23 mouse cellular contexts compared by ENCODE assay signal in genomic region chr1:34657481-34657880, GRCm38 (mm10).
"Had no signal": no experiment of that assay in that cellular context is flagged by ENCODE, and none has a peak within 500 bp of the region (broad histone marks: within the 10 kb centered on the region; RNA-seq: fewer than 3 reads in every experiment).

No protein-coding gene starts in this region.

- ATAC-seq: hindbrain, embryonic 16.5 days; inflammation-experienced regulatory T-cells, adult 6 months; intestine, embryonic 15.5 days; intestine, postnatal 0 days; liver, embryonic 12.5 days had no signal

- H3K4me3 ChIP-seq: heart, embryonic 10.5 days; heart, embryonic 12.5 days; hindbrain, embryonic 10.5 days; hindbrain, embryonic 12.5 days; intestine, embryonic 15.5 days; layer of hippocampus, adult 2 months; limb, embryonic 12.5 days; liver, embryonic 12.5 days had no signal

- H3K4me2 ChIP-seq: heart, embryonic 12.5 days; hindbrain, embryonic 12.5 days; hindbrain, embryonic 14.5 days; intestine, embryonic 15.5 days; limb, embryonic 12.5 days; liver, embryonic 12.5 days had no signal

- DNase-seq: gastrocnemius, postnatal 14 days; gastrocnemius, postnatal 36 days; heart, postnatal 10 days; heart, postnatal 4 days; kidney, adult 18-20 months; kidney, adult 8-10 months; kidney, postnatal 10 days; kidney, postnatal 25 days; kidney, postnatal 4 days; left cerebral cortex, postnatal 4 days had no signal

- H3K9ac ChIP-seq: heart, embryonic 12.5 days; hindbrain, embryonic 12.5 days; hindbrain, embryonic 14.5 days; intestine, embryonic 15.5 days; limb, embryonic 12.5 days; liver, embryonic 12.5 days; liver, embryonic 14.5 days had no signal

- H3K27me3 ChIP-seq: heart, embryonic 12.5 days; hindbrain, embryonic 12.5 days; intestine, embryonic 15.5 days; limb, embryonic 12.5 days; liver, embryonic 12.5 days had no signal

- H3K27ac ChIP-seq: heart, embryonic 10.5 days; hindbrain, embryonic 10.5 days; hindbrain, embryonic 12.5 days; hindbrain, embryonic 14.5 days; intestine, embryonic 15.5 days; layer of hippocampus, adult 2 months; limb, embryonic 12.5 days; liver, embryonic 12.5 days; liver, embryonic 14.5 days had no signal

- H3K9me3 ChIP-seq: heart, embryonic 10.5 days; hindbrain, embryonic 10.5 days; hindbrain, embryonic 12.5 days; intestine, embryonic 15.5 days; limb, embryonic 12.5 days; liver, embryonic 12.5 days had no signal

- H3K36me3 ChIP-seq: heart, embryonic 10.5 days; heart, embryonic 12.5 days; hindbrain, embryonic 10.5 days; hindbrain, embryonic 12.5 days; intestine, embryonic 15.5 days; limb, embryonic 12.5 days; liver, embryonic 12.5 days had no signal

- H3K4me1 ChIP-seq: heart, embryonic 10.5 days; heart, embryonic 12.5 days; hindbrain, embryonic 10.5 days; hindbrain, embryonic 12.5 days; intestine, embryonic 15.5 days; limb, embryonic 12.5 days; liver, embryonic 12.5 days had no signal
